In the genomic region with DNA sequence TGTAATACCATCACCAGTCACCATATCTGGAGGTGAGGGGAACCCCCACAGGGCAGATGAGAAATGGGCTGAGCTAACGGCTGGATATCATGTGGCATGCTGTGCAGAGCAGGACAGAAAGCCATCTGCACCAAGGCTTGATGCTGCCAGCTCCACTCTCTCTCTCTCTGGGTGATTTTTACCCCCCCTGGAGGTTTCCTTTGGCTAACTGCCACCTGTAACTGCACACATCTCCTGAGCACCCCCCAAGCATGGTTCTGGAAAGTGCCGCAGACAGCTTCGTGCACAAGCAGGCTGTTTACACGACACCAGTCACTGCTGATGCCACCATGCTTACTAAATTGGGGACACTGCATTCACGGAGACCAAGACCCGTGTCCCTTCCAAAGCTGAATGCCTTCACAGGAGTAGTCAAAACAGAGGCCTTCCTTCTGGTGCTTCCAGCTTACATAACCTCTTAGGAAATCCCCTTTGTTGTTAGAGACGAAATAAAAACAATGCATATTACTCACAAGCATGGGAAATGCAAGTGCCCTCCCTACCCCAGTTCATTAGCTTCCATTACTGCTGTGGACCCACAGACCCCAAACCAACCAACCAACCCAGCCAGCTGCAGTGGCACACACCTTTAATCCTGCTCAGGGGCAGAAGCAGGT, we compare ENCODE assay signal across 10 mouse cellular contexts. TPM values are rescaled to one million over a fixed set of nuclear protein-coding genes. Genes with fewer than 3 reads are reported as not detected.
DNase-seq lines count a peak whose midpoint lies in the region; ATAC-seq and TF ChIP-seq lines count a peak whose summit lies in the region.
"Had no signal": no experiment of that assay in that cellular context is flagged by ENCODE, and none has a peak within 500 bp of the region (broad histone marks: within the 10 kb centered on the region; RNA-seq: fewer than 3 reads in every experiment).

No protein-coding gene starts in this region.

- 58% methylated on average over 7 of the region's 7 CpGs for WGBS in kidney, embryonic 15.5 days
- 28% methylated on average over 7 of the region's 7 CpGs for WGBS in heart, postnatal 0 days

- peaks cover 17% of the 10 kb centered on the region for H3K4me1 ChIP-seq in kidney, embryonic 15.5 days
- H3K4me1 ChIP-seq in heart, postnatal 0 days (ENCODE audit: control insufficient read depth, insufficient read depth) = peaks cover 3% of the 10 kb centered on the region; the same call in 1 of the 2 replicates

- TF ChIP-seq CTCF in brain, embryonic 14.5 days (IDR thresholded peaks at IDR 0.05; ENCODE audit: borderline replicate concordance, extremely low read depth, insufficient read depth, insufficient read length) = no peak
- no peak for TF ChIP-seq CTCF in heart, postnatal 0 days (IDR thresholded peaks at IDR 0.05; ENCODE audit: low read depth)

- no peaks in the 10 kb centered on the region for H3K9me3 ChIP-seq in kidney, embryonic 15.5 days (replicated peaks)
- no peaks in the 10 kb centered on the region for H3K9me3 ChIP-seq in heart, postnatal 0 days (replicated peaks; ENCODE audit: control insufficient read depth, low read length)
- H3K9me3 ChIP-seq: embryonic facial prominence, embryonic 13.5 days; midbrain, embryonic 12.5 days had no signal

- peaks cover 11% of the 10 kb centered on the region for H3K36me3 ChIP-seq in kidney, embryonic 15.5 days
- peaks cover 12% of the 10 kb centered on the region for H3K36me3 ChIP-seq in heart, postnatal 0 days (replicated peaks; ENCODE audit: control insufficient read depth, insufficient read depth, low read length)
- no peaks in the 10 kb centered on the region for H3K36me3 ChIP-seq in splenic B cell, adult 2 months (ENCODE audit: control insufficient read depth, insufficient read depth, low read length, poor library complexity, severe bottlenecking)

- peak; percentile 15 for DNase-seq in kidney, adult 9 months
- DNase-seq in brain, embryonic 14.5 days (ENCODE audit: low read depth) = peak; percentile 67
- DNase-seq in heart, postnatal 0 days (ENCODE audit: low spot score) = peak; percentile 29
- DNase-seq in splenic B cell, adult 2 months (ENCODE audit: low read depth, low spot score) = peak; percentile 25
- no peak for DNase-seq in gastrocnemius, postnatal 10 days
- no peak for DNase-seq in embryo, embryonic 10.5 days (ENCODE audit: low spot score)

- no peak overlapping the region for H3K9ac ChIP-seq in kidney, embryonic 15.5 days
- H3K9ac ChIP-seq in heart, postnatal 0 days (replicated peaks; ENCODE audit: low read depth, low read length) = no peak overlapping the region
- H3K9ac ChIP-seq: embryonic facial prominence, embryonic 13.5 days; midbrain, embryonic 12.5 days had no signal

- no peaks in the 10 kb centered on the region for H3K27me3 ChIP-seq in kidney, embryonic 15.5 days
- no peaks in the 10 kb centered on the region for H3K27me3 ChIP-seq in heart, postnatal 0 days (ENCODE audit: control insufficient read depth, insufficient read depth, low read length)
- H3K27me3 ChIP-seq in splenic B cell, adult 2 months (ENCODE audit: control insufficient read depth, insufficient read depth, low read length, poor library complexity, severe bottlenecking) = no peaks in the 10 kb centered on the region
- H3K27me3 ChIP-seq: embryonic facial prominence, embryonic 13.5 days; midbrain, embryonic 12.5 days had no signal

- no peak overlapping the region for H3K4me2 ChIP-seq in kidney, embryonic 15.5 days
- H3K4me2 ChIP-seq in heart, postnatal 0 days (ENCODE audit: low read depth, low read length) = no peak overlapping the region
- H3K4me2 ChIP-seq: embryonic facial prominence, embryonic 13.5 days; midbrain, embryonic 12.5 days had no signal

- TF ChIP-seq EP300 in heart, postnatal 0 days (IDR thresholded peaks at IDR 0.05; ENCODE audit: low read depth) = no peak

- TF ChIP-seq POLR2A in brain, embryonic 14.5 days (IDR thresholded peaks at IDR 0.05; ENCODE audit: borderline replicate concordance, extremely low read depth, insufficient read depth, insufficient read length, poor library complexity, severe bottlenecking) = no peak

- ATAC-seq in kidney, embryonic 15.5 days (replicated peaks; ENCODE audit: low FRiP score) = no peak
- peak; percentile 32 for ATAC-seq in heart, postnatal 0 days (ENCODE audit: insufficient read depth, low read depth)
- ATAC-seq in erythroblast, adult 5-6 weeks (replicated peaks; ENCODE audit: low FRiP score, poor library complexity, severe bottlenecking) = no peak

- no peak overlapping the region for H3K4me3 ChIP-seq in kidney, embryonic 15.5 days (replicated peaks)
- no peak overlapping the region for H3K4me3 ChIP-seq in heart, postnatal 0 days (ENCODE audit: low read depth, low read length)
- H3K4me3 ChIP-seq: embryonic facial prominence, embryonic 13.5 days; midbrain, embryonic 12.5 days had no signal

- no peak overlapping the region for H3K27ac ChIP-seq in kidney, embryonic 15.5 days
- H3K27ac ChIP-seq in heart, postnatal 0 days (ENCODE audit: low read depth) = 0 out of 2 replicates have a peak overlapping the region, but pooled peaks have one; percentile 30
- H3K27ac ChIP-seq: embryonic facial prominence, embryonic 13.5 days; midbrain, embryonic 12.5 days had no signal

RNA-seq across cellular contexts. Expression of a gene that starts 44.0 kb away (rescaled TPM):
- polyA plus RNA-seq in kidney, embryonic 15.5 days (2015; fragmentation: Nextera tagmentation; extraction: Ambion mirVana) = 2.4 and 3.2 TPM in 2 replicates
- polyA plus RNA-seq in brain, embryonic 14.5 days (2012; rRNA removed) = 2.3 and 2.7 TPM in 2 replicates
- 0.27 TPM in 1 of 2 replicates, not detected in the other for total RNA-seq in heart, postnatal 0 days (2014; rRNA removed; ENCODE audit: low replicate concordance)
- polyA plus RNA-seq in heart, postnatal 0 days (2015; fragmentation: Nextera tagmentation; extraction: Ambion mirVana) = 0.64 and 1.4 TPM in 2 replicates
- 1 to 10 TPM in 1 of 2 experiments, under 1 TPM in 1; 0.96 to 1.5 TPM for total RNA-seq in gastrocnemius, postnatal 10 days (2021)
- not detected in 2 replicates for total RNA-seq in erythroblast, adult 5-6 weeks (2015; ENCODE audit: low replicate concordance)
- total RNA-seq in erythroblast, adult 5-6 weeks (2017; ENCODE audit: low replicate concordance) = not detected in 2 replicates

Comparison
In these comparisons a context has a peak if more than half of its experiments do, and no peak if none do; other contexts are left out.
1. DNase-seq: peak in kidney, adult 9 months (single experiment), brain, embryonic 14.5 days (single experiment), heart, postnatal 0 days (single experiment) and splenic B cell, adult 2 months (single experiment); none in gastrocnemius, postnatal 10 days (single experiment) and embryo, embryonic 10.5 days (single experiment).